Mouse (Mus musculus) myocyte (in vitro differentiated cells): ENCODE results near the gene Olfr1428.

Source experiments
- MYOD1 ChIP-seq, 3 experiments: IDR thresholded peaks; one replicate each; pipeline ENCODE4 v1.6.1; 2011; ENCODE audit warnings: control low read depth in 2 of 3, low read depth in 2 of 3, mild to moderate bottlenecking in 2 of 3, moderate library complexity in 1 of 3; ENCODE audit not compliant: insufficient read length in 2 of 3, control insufficient read depth in 1 of 3
- MYOG ChIP-seq, 3 experiments: IDR thresholded peaks; one replicate each; pipeline ENCODE4 v1.6.1; 2011; ENCODE audit warnings: control low read depth in 2 of 3, low read depth in 2 of 3, mild to moderate bottlenecking in 2 of 3; ENCODE audit not compliant: insufficient read length in 2 of 3, control insufficient read depth in 1 of 3, insufficient read depth in 1 of 3
- POLR2A ChIP-seq: IDR thresholded peaks from one replicate; pipeline ENCODE4 v1.6.1; 2011; ENCODE audit warnings: low read depth, mild to moderate bottlenecking, control low read depth, moderate library complexity; ENCODE audit not compliant: insufficient read length
- POLR2AphosphoS2 ChIP-seq: IDR thresholded peaks from one replicate; pipeline ENCODE4 v1.6.1; 2011; ENCODE audit warnings: low read depth, control low read depth; ENCODE audit not compliant: insufficient read length
- REST ChIP-seq: IDR thresholded peaks from one replicate; pipeline ENCODE4 v1.6.1; 2011; ENCODE audit warnings: mild to moderate bottlenecking, control low read depth, moderate library complexity; ENCODE audit not compliant: insufficient read depth, insufficient read length
- SRF ChIP-seq: IDR thresholded peaks from one replicate; pipeline ENCODE4 v1.6.1; 2011; ENCODE audit warnings: low read depth; ENCODE audit not compliant: control insufficient read depth, insufficient read length
- TCF12 ChIP-seq: IDR thresholded peaks from one replicate; pipeline ENCODE4 v1.6.1; 2011; ENCODE audit warnings: mild to moderate bottlenecking, control low read depth; ENCODE audit not compliant: poor library complexity, insufficient read depth, severe bottlenecking
- USF1 ChIP-seq: IDR thresholded peaks from one replicate; pipeline ENCODE4 v1.6.1; 2011; ENCODE audit warnings: low read depth, mild to moderate bottlenecking, control low read depth, moderate library complexity

GRCm38 (mm10) chr19:12145452-12145851 lies 29.8 kb upstream of the Olfr1428 start:
- TF ChIP-seq MYOD1 (IDR thresholded peaks at IDR 0.05; ENCODE audit: control insufficient read depth in 1 of 3, insufficient read length in 2 of 3, low read depth in 2 of 3) (no peak), POLR2AphosphoS2 (no peak), POLR2A (no peak), REST (no peak), SRF (no peak), TCF12 (no peak), MYOG (IDR thresholded peaks at IDR 0.05; ENCODE audit: control insufficient read depth in 1 of 3, insufficient read depth in 1 of 3, insufficient read length in 2 of 3, low read depth in 2 of 3) (no peak), USF1 (no peak)
